Mouse (Mus musculus) kidney, adult 11 months (tissue): ENCODE measurements around the gene Unc45a.
A peak's percentile ranks its signal among the peaks of the same experiment; 100 is the strongest.

ENCODE experiments used
- DNase-seq: peaks from one replicate; pipeline ENCODE4 v3.0.0; 2022

Unc45a gene

DNA sequence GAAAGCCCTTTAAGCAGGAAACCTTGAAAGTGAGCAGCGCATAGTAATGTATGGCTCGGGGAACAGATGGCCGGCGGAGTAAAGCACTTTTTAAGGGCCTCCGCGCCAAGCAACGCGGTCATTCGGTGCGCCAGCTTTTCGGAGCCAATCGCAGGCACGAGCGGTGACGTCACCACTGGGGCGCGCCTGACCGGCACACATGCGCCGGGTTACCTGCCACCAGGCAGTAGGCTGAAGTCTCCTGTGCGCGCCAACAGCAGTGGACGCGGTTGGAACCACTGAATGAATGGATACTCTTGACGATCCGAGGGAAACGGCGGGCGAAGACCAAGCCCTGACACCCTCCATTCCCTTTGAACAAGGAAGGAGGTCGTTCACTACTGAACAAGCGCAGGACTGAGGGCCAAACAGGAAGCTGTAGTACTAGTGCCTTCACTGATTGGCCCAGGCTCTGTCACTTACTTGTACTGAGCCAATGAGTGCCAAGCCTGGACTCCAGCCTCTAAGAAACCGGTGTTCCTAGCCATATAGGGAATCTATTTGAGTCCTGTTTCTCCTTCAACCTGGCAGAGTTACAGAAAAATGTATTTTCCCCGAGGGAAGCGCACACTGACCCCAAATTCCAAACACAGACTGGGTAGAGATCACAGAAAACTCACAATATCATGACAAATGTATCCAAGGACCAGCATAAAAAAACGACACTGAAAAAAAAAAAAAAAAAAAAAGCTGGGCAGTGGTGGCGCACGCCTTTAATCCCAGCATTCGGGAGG, 16.6 kb downstream of the Unc45a start, which contains the start of gene Rccd1:
Gene Rccd1 (minus strand): TSS at position 412 of the 773 bp plus-strand sequence.
- DNase-seq, result peak; percentile 96

DNA sequence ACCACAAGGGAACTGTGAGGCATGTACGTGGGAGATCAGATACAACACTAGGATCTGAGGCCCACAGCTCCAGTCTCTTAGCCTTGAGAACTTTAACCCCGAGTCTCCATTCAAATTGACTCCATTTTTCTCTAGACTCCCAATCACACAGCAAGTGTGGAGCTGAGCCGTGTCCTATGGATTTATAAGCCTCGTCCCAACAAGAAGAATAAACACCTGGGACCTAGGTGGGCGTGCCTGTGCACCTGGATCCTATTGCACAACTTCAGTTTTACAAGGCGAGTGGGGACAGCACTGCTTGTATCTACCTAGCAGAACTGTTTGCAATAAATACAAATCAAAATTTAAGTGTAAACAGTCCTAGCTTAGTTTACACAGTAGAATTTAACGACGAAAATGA, 17.5 kb downstream of the Unc45a start:
- DNase-seq, result no peak

DNA sequence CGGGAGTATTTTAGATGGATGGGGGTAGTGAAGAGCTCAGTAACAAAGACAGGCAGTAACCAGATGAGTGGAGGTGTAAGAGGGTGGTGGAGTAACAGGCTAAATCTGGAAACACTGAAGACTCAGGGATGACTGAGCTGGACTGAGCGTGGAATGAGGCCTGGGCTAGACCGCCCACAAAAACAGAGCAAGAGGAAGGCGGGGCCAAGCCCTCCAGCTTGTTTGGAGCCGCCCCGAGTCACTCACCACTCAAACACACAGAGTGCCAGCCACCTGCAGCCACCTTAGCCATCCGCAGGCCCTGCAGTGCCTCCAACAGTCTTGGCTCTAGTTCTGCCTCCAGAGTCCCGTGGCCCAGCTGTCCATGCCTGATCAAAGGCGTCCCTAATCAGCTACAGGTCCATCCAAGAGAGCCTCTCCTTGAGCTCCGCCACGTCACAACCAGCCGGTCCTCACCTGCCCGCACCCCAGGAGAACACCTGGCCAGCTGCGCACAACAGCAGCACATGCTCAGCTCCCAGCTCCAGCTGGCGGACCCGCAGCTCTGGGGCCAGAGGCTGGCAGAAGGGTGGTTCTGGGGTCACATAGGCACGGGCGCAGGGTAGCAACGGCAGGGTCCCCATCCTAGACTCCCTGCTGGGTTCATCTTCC, 20.8 kb downstream of the Unc45a start:
- no peak for DNase-seq

GRCm38 (mm10) chr7:80318670-80319069, 22.1 kb downstream of the Unc45a start:
- no peak for DNase-seq

GRCm38 (mm10) chr7:80317439-80318115, 23.2 kb downstream of the Unc45a start:
- no peak for DNase-seq

GRCm38 (mm10) chr7:80315733-80316132, 25.1 kb downstream of the Unc45a start:
- no peak for DNase-seq

DNA sequence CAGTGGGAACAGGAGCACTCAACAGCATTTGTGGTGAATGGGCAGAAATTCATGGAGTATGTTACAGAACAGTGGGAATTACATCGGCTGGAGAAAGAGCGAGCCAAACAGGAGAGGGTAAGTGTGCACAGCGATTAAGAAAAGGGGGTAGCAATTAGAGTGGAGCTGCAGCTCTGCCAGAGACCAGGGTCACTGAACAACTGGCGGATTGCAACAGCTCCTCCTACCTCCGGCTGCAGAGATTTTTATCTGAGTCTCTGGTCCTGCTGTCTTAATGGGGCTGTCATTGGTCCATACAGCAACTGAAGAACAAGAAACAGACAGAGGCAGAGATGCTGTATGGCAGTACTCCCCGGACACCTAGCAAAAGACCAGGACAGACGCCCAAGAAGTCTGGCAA, 30.0 kb downstream of the Unc45a start:
- DNase-seq, result no peak

- DNase-seq, result no peak
Observed at GRCm38 (mm10) chr7:80307766-80308165, 33.0 kb downstream of the Unc45a start.

DNA sequence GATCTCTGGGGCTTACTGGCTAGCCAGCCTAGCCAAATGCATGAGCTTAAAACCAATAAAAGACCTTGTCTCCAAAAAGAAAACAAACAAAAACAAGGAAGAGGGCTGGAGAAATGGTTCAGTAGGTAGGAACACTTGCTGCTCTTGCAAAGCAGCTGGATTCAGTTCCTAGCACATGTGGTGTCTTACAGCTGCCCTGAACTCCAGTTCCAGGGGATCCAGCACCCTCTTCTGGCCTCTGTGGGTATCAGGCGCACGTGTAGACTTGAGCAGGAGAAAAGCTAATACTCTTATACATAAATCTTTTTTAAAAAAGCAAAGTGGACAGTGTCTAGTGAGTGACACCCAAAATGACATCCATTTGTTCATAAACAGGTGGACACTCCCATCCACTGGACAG, 39.3 kb downstream of the Unc45a start:
- DNase-seq, result no peak

DNA sequence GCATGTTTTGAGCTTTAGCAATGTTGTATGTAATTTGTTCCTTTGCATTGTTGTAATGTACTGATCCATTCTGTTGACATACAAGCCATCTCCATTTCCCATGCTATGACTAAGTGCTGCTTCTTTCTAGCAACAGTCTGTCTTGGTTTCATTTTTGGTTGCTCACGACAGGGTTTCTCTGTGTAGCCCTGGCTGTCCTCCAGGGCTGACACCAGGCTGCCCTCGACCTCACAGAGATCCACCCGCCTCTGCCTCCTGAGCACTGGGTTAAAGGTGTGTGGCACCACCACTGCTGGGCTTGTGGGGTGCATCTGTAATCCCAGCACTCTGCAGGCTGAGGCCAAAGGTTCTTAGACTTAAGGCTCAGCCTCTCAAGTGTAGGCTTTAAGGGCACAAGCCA, 41.2 kb downstream of the Unc45a start:
- DNase-seq, result no peak

DNA sequence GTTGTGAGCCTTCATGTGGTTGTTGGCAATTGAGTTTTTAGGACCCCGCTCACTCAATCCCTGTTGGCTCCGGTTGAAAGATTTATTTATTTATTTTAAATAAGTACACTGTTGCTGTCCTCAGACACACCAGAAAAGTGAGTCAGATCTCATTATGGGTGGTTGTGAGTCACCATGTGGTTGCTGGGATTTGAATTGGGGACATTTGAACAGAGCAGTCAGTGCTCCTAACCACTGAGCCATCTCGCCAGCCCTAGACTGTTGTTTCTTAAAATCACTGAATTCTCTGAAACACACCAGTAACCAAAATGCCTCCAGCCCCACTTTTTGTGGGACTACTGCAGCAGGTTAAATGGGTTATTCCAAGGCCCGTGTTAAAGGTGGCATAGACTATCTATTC, 42.1 kb downstream of the Unc45a start:
- no peak for DNase-seq

GRCm38 (mm10) chr7:80297041-80297440, 43.8 kb downstream of the Unc45a start:
- DNase-seq, result no peak

GRCm38 (mm10) chr7:80296462-80296861, 44.3 kb downstream of the Unc45a start:
- DNase-seq, result no peak

DNA sequence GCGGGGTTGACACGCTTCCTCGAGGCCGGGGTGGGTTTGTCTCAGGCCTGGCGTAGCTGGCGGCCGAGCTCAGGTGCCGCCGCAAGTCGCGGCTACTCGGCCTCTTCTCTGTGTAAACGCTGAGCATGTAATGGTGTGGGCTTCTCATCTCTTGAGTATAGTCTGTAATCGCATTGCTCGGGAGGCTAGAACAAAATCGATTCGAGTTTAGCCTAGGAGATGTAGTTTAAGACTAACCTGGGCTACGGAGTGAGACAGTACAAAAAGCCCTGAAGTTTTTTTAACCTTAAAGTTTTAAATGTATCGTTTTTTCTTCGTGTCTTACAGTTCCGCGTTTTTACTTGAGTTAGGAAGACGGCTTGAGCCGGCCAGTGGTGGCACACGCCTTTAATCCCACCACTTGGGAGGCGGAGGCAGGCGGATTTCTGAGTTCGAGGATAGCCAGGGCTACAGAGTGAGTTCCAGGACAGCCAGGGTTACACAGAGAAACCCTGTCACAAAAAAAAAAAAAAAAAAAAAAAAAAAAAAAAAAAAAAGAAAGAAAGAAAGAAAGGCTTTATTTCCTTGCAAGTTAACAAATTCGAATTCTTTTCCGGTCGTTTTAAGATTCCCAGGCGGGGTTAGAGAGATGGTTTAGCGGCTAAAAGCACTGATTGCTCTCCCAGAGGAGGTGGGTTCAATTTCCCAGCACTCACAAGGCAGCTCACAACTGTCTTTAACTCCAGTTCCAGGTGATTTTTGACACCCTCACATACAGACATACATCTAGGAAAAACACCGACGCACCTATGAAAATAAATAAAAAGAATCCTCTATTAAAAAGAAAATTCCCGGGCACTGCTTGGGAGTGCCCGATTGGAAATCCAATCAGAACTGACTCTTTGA, 45.8 kb downstream of the Unc45a start:
- DNase-seq, result no peak

DNA sequence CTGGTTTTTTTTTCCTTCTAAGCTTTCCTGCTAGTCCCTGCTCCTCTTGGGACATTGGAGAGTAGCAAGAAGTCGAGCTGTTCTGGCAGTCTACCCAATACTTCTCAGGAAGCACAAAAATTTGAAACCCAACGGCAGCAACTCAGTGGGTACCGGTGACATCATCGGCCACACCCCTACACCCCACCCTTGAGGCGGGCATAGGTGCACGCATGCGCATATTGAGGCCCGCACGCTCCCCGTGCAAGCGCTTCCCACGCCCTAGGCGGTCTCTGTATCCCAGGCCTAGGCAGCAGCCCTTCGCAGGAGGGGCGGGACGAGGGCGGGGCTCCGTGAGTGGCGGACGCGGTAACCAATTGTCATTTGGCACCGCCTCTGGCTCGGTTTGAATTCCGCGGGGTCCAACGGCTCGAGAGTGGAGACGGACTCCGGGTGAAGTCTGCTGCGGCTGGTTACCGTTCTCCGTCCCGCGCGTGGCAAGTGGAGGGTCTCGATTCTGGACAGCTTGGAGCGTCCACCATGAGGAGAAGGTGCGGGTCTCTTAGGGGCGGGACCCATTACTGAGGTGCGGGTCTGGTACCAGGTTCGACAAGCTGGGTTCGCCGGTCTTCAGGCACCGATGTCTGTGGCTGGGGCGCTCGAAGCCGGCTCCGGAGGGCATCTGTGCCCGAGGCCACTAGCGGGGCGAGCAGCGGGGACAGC, 46.6 kb downstream of the Unc45a start, which contains the start of gene Prc1:
Gene Prc1 (plus strand): TSS at position 389 of the 702 bp plus-strand sequence.
- DNase-seq, result peak; percentile 99

DNA sequence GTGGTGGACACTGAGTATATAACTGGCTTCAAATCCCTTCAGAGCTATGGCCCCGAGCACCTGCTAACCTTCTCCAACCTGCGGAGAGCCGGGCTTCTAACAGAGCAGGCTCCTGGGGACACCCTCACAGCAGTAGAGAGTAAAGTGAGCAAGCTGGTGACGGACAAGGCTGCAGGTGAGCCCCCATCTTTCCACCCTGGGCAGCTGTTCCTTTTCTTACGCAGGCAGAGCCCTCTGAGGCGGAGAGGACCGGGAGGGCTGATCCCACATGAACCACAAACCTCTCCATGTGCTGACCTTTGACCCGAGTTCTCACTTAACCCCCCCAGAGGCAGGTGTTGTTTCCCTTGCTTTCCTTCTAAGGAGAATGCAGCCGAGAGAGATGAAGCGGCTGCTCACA, 53.1 kb downstream of the Unc45a start:
- no peak for DNase-seq

- no peak for DNase-seq
Observed at GRCm38 (mm10) chr7:80285725-80286124, 55.1 kb downstream of the Unc45a start.

DNA sequence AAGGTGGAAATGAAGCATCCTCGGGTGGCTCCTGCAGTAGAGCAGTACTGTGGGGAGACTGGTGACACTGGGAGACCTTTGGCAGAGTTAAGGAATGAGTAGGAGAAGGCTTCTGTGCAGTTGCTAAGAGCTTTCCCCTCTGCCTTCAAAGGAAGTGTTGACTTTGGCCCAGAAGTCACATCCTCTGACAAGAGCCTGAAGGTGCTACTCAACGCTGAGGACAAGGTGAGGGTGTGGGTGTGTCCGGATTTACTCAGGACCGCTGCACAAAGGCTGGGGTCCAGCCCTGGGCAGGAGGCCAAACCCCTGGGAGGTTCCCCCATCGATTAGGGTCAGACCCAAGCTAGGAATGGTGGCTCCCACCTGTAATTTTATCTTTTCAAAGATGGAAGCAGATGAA, 56.4 kb downstream of the Unc45a start:
- no peak for DNase-seq

DNA sequence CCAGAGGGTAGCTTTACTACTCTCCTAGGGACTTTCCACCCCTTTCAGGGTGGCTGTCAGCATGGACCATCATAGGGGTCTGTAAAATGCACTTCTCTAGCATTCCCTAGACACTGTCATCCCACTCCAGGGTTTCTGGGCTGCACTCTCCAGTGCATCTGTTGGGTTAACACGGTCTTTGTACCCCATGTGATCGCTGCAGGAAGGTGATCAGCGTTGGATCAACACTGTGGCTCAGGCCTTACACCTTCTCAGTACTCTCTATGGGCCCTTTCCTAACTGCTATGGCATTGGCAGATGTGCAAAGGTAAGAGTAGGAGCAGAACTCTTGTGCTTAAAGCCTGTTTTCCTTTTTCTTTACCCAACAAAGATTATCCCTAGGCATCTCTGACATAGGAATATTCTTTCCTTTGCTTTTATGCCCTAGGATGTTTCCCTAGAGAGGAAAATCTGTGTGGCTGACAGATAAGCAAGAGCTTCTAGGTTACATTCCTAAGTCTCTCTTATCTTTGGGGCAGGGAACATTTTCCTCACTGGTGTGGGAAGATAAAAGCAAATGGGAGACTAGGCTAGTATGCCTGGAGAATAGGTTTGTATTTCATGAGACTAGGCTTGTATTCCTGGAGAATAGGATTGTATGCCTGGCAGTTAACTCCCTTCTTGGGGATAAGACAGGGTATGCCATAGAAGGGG, 57.4 kb downstream of the Unc45a start:
- DNase-seq, result no peak

- DNase-seq, result no peak
Observed at GRCm38 (mm10) chr7:80281646-80282045, 59.2 kb downstream of the Unc45a start.

GRCm38 (mm10) chr7:80280998-80281397, 59.8 kb downstream of the Unc45a start:
- no peak for DNase-seq

- DNase-seq, result no peak
Observed at GRCm38 (mm10) chr7:80280032-80280431, 60.8 kb downstream of the Unc45a start.
